Mouse (Mus musculus): Measurements from ENCODE around the gene Gne. TPM values are rescaled to one million over a fixed set of nuclear protein-coding genes. Genes with fewer than 3 reads are reported as not detected.
A peak's percentile ranks its signal among the peaks of the same experiment; 100 is the strongest.

The Gne gene
- polyA plus RNA-seq, 1 experiment from 2014 or later = 26.4 TPM

- ATAC-seq (ENCODE audit: low FRiP score, low TSS enrichment) = no peak
- Histone ChIP-seq H3K4me3 (ENCODE audit: low read length) (no peak overlapping the region), H3K27me3 (ENCODE audit: insufficient read depth, low read length) (no peaks in the 10 kb centered on the region), H3K4me1 (ENCODE audit: insufficient read depth, low read length) (no peaks in the 10 kb centered on the region), H3K27ac (ENCODE audit: low read length) (no peak overlapping the region), H3K9ac (replicated peaks; ENCODE audit: low read length) (no peak overlapping the region), H3K4me2 (replicated peaks; ENCODE audit: low read depth, low read length) (no peak overlapping the region), H3K9me3 (ENCODE audit: low read length) (no peaks in the 10 kb centered on the region), H3K36me3 (ENCODE audit: insufficient read depth, low read length) (peaks cover 44% of the 10 kb centered on the region)
- 71% methylated on average over 5 of the region's 5 CpGs for WGBS
These were observed 47.5 kb downstream of the Gne start for GRCm38 (mm10) chr4:44036455-44036854.

- no peak overlapping the region for H3K4me3 ChIP-seq (ENCODE audit: low read length)
- WGBS = 86% methylated on average over 5 of the region's 5 CpGs
- no peak overlapping the region for H3K4me2 ChIP-seq (replicated peaks; ENCODE audit: low read depth, low read length)
- no peaks in the 10 kb centered on the region for H3K4me1 ChIP-seq (ENCODE audit: insufficient read depth, low read length)
- ATAC-seq (ENCODE audit: low FRiP score, low TSS enrichment) = no peak
- no peak overlapping the region for H3K9ac ChIP-seq (replicated peaks; ENCODE audit: low read length)
- peaks cover 58% of the 10 kb centered on the region for H3K36me3 ChIP-seq (ENCODE audit: insufficient read depth, low read length)
- H3K27me3 ChIP-seq (ENCODE audit: insufficient read depth, low read length) = no peaks in the 10 kb centered on the region
- H3K9me3 ChIP-seq (ENCODE audit: low read length) = no peaks in the 10 kb centered on the region
- no peak overlapping the region for H3K27ac ChIP-seq (ENCODE audit: low read length)
These were observed 52.5 kb downstream of the Gne start for GRCm38 (mm10) chr4:44031521-44031920.

DNA sequence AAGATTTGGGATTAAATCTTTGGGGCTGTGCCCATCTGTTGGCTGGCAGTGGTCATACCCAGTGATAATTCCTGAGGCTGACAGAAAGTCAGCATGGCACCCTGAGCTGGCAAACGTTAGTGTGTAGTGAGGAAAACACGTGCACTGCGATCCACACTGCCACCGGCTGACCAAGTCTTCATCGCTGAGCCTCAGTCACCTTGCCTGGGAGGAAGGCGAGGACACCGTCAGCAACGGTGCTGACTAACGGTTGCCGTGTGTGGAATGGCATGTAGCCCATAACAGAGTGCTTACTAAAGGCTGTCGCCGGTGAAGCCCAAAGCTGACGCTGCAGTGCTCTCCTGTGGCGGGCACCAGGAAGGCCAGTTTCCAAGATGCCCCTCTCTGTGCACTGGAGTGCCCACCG lies 54.3 kb downstream of the Gne start:
- Histone ChIP-seq H3K4me1 (ENCODE audit: insufficient read depth, low read length) (no peaks in the 10 kb centered on the region), H3K4me3 (ENCODE audit: low read length) (no peak overlapping the region), H3K27ac (ENCODE audit: low read length) (no peak overlapping the region), H3K4me2 (replicated peaks; ENCODE audit: low read depth, low read length) (no peak overlapping the region), H3K27me3 (ENCODE audit: insufficient read depth, low read length) (no peaks in the 10 kb centered on the region), H3K36me3 (ENCODE audit: insufficient read depth, low read length) (peaks cover 68% of the 10 kb centered on the region), H3K9me3 (ENCODE audit: low read length) (no peaks in the 10 kb centered on the region), H3K9ac (replicated peaks; ENCODE audit: low read length) (no peak overlapping the region)
- no peak for ATAC-seq (ENCODE audit: low FRiP score, low TSS enrichment)
- WGBS = 88% methylated on average over 15 of the region's 15 CpGs

DNA sequence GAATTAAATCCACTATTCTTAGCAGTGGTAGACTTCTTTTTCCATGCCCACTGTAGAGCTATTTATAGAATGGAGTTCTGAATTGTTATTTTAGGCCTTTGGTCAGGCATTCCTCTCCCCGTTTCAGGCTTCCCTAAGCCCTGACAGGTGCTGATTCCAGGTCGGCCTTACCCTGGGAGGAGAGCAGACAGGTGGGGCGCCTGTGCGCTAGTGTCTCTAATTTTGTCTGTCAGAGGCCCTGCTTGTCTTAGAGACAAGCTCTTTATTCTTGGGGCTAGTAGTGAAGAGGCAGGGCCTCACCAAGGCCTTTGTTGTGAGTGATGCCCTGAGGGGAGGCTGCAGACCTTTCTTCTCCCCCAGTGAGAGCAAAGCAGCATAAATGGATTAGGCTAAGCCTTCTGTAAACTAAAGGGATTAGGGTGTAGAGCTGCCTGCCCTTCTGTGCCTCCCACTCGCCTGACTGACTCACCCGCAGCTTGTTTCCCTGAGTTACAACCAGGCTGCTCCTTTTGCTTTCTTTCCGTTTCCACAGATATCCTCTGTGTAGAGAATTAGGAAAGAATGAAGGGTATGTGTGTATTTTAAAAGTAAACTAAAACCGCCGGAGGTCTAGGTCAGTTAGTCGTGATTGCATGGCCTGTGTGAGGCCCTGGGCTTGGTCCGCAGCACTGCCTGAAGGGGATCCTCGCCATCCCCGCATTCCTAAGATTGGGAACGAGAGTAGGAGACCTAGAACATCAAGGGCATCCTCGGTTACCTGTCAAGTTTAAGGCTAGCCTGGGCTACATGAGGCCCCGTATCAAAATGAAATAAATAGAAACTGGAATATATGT lies 55.5 kb downstream of the Gne start:
- no peak overlapping the region for H3K9ac ChIP-seq (replicated peaks; ENCODE audit: low read length)
- no peaks in the 10 kb centered on the region for H3K4me1 ChIP-seq (ENCODE audit: insufficient read depth, low read length)
- H3K27me3 ChIP-seq (ENCODE audit: insufficient read depth, low read length) = no peaks in the 10 kb centered on the region
- no peak for ATAC-seq (ENCODE audit: low FRiP score, low TSS enrichment)
- WGBS = 76% methylated on average over 16 of the region's 16 CpGs
- no peak overlapping the region for H3K4me3 ChIP-seq (ENCODE audit: low read length)
- H3K9me3 ChIP-seq (ENCODE audit: low read length) = no peaks in the 10 kb centered on the region
- no peak overlapping the region for H3K4me2 ChIP-seq (replicated peaks; ENCODE audit: low read depth, low read length)
- H3K36me3 ChIP-seq (ENCODE audit: insufficient read depth, low read length) = peaks cover 76% of the 10 kb centered on the region
- no peak overlapping the region for H3K27ac ChIP-seq (ENCODE audit: low read length)

GRCm38 (mm10) chr4:44025570-44025969 lies 58.4 kb downstream of the Gne start:
- Histone ChIP-seq H3K27ac (ENCODE audit: low read length) (no peak overlapping the region), H3K9me3 (ENCODE audit: low read length) (no peaks in the 10 kb centered on the region), H3K4me1 (ENCODE audit: insufficient read depth, low read length) (no peaks in the 10 kb centered on the region), H3K36me3 (ENCODE audit: insufficient read depth, low read length) (peaks cover 83% of the 10 kb centered on the region), H3K4me3 (ENCODE audit: low read length) (no peak overlapping the region), H3K27me3 (ENCODE audit: insufficient read depth, low read length) (no peaks in the 10 kb centered on the region), H3K9ac (replicated peaks; ENCODE audit: low read length) (no peak overlapping the region), H3K4me2 (replicated peaks; ENCODE audit: low read depth, low read length) (no peak overlapping the region)
- 82% methylated on average over 6 of the region's 6 CpGs for WGBS
- no peak for ATAC-seq (ENCODE audit: low FRiP score, low TSS enrichment)

DNA sequence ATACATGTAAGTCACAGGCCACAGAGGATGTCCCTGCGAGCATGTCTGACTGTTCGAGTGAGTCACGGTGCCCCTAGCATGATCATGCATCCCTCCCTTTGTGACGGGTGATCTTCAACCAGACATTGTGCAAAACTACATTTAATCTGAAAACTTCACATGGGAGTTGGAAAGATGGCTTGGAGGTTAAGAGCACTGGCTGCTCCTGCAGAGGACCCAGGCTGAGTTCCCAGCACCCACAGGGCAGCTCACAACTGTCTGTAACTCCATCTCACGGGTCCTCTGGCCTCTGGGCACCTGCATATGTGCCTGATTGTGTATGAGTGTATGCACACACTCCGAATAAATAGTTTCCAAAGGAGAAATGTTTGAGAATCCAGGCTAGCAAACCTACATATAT lies 59.7 kb downstream of the Gne start:
- no peak overlapping the region for H3K27ac ChIP-seq (ENCODE audit: low read length)
- no peaks in the 10 kb centered on the region for H3K9me3 ChIP-seq (ENCODE audit: low read length)
- no peak for ATAC-seq (ENCODE audit: low FRiP score, low TSS enrichment)
- H3K4me2 ChIP-seq (replicated peaks; ENCODE audit: low read depth, low read length) = no peak overlapping the region
- H3K4me3 ChIP-seq (ENCODE audit: low read length) = no peak overlapping the region
- 96% methylated on average over 6 of the region's 6 CpGs for WGBS
- peaks cover 90% of the 10 kb centered on the region for H3K36me3 ChIP-seq (ENCODE audit: insufficient read depth, low read length)
- no peak overlapping the region for H3K9ac ChIP-seq (replicated peaks; ENCODE audit: low read length)
- no peaks in the 10 kb centered on the region for H3K27me3 ChIP-seq (ENCODE audit: insufficient read depth, low read length)
- H3K4me1 ChIP-seq (ENCODE audit: insufficient read depth, low read length) = no peaks in the 10 kb centered on the region

- no peak for ATAC-seq (ENCODE audit: low FRiP score, low TSS enrichment)
- H3K4me2 ChIP-seq (replicated peaks; ENCODE audit: low read depth, low read length) = no peak overlapping the region
- H3K27me3 ChIP-seq (ENCODE audit: insufficient read depth, low read length) = no peaks in the 10 kb centered on the region
- no peaks in the 10 kb centered on the region for H3K4me1 ChIP-seq (ENCODE audit: insufficient read depth, low read length)
- 90% methylated on average over 9 of the region's 9 CpGs for WGBS
- H3K36me3 ChIP-seq (ENCODE audit: insufficient read depth, low read length) = peaks cover 85% of the 10 kb centered on the region
- H3K9me3 ChIP-seq (ENCODE audit: low read length) = no peaks in the 10 kb centered on the region
- no peak overlapping the region for H3K4me3 ChIP-seq (ENCODE audit: low read length)
- H3K9ac ChIP-seq (replicated peaks; ENCODE audit: low read length) = no peak overlapping the region
- H3K27ac ChIP-seq (ENCODE audit: low read length) = no peak overlapping the region
These were observed 60.3 kb downstream of the Gne start for GRCm38 (mm10) chr4:44023681-44024080.

DNA sequence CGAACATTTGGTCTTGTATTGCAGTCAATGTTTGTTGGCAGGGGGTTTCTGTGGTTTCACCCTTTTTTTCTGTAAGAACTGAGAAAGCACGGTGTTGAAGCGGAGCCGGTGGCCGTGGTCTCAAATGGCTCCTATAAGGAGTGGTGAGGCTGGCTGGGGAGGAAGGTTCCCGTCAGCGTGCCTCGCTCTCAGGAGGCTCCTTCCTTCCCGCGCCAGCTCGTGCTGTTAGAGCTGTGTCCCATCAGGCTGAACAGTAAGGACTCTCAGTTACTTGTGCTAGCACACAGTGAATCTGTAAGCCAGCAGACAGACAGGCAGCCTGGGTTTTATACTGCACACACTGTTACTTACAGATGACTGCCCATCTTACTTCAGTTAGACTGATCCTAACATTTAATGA lies 61.2 kb downstream of the Gne start:
- H3K27ac ChIP-seq (ENCODE audit: low read length) = no peak overlapping the region
- 0 out of 2 replicates have a peak, but pooled peaks cover 4% of the 10 kb centered on the region for H3K4me1 ChIP-seq (ENCODE audit: insufficient read depth, low read length)
- no peak overlapping the region for H3K4me3 ChIP-seq (ENCODE audit: low read length)
- no peak for ATAC-seq (ENCODE audit: low FRiP score, low TSS enrichment)
- peaks cover 76% of the 10 kb centered on the region for H3K36me3 ChIP-seq (ENCODE audit: insufficient read depth, low read length)
- no peaks in the 10 kb centered on the region for H3K9me3 ChIP-seq (ENCODE audit: low read length)
- no peaks in the 10 kb centered on the region for H3K27me3 ChIP-seq (ENCODE audit: insufficient read depth, low read length)
- no peak overlapping the region for H3K9ac ChIP-seq (replicated peaks; ENCODE audit: low read length)
- no peak overlapping the region for H3K4me2 ChIP-seq (replicated peaks; ENCODE audit: low read depth, low read length)
- 89% methylated on average over 11 of the region's 11 CpGs for WGBS

- no peak overlapping the region for H3K27ac ChIP-seq (ENCODE audit: low read length)
- H3K36me3 ChIP-seq (ENCODE audit: insufficient read depth, low read length) = peaks cover 71% of the 10 kb centered on the region
- no peak for ATAC-seq (ENCODE audit: low FRiP score, low TSS enrichment)
- H3K9ac ChIP-seq (replicated peaks; ENCODE audit: low read length) = no peak overlapping the region
- no peak overlapping the region for H3K4me3 ChIP-seq (ENCODE audit: low read length)
- 0 out of 2 replicates have a peak, but pooled peaks cover 8% of the 10 kb centered on the region for H3K4me1 ChIP-seq (ENCODE audit: insufficient read depth, low read length)
- no peak overlapping the region for H3K4me2 ChIP-seq (replicated peaks; ENCODE audit: low read depth, low read length)
- no peaks in the 10 kb centered on the region for H3K27me3 ChIP-seq (ENCODE audit: insufficient read depth, low read length)
- 90% methylated on average over 4 of the region's 4 CpGs for WGBS
- H3K9me3 ChIP-seq (ENCODE audit: low read length) = no peaks in the 10 kb centered on the region
These were observed 61.7 kb downstream of the Gne start for GRCm38 (mm10) chr4:44022323-44022722.

- Histone ChIP-seq H3K4me3 (ENCODE audit: low read length) (no peak overlapping the region), H3K27ac (ENCODE audit: low read length) (no peak overlapping the region), H3K36me3 (ENCODE audit: insufficient read depth, low read length) (peaks cover 22% of the 10 kb centered on the region), H3K4me2 (replicated peaks; ENCODE audit: low read depth, low read length) (no peak overlapping the region), H3K4me1 (ENCODE audit: insufficient read depth, low read length) (peaks cover 50% of the 10 kb centered on the region), H3K9me3 (ENCODE audit: low read length) (no peaks in the 10 kb centered on the region), H3K9ac (replicated peaks; ENCODE audit: low read length) (no peak overlapping the region), H3K27me3 (ENCODE audit: insufficient read depth, low read length) (no peaks in the 10 kb centered on the region)
- ATAC-seq (ENCODE audit: low FRiP score, low TSS enrichment) = 0 out of 2 replicates have a peak, but pooled peaks have one; percentile 43
- WGBS = 79% methylated on average over 12 of the region's 12 CpGs
These were observed 67.2 kb downstream of the Gne start for GRCm38 (mm10) chr4:44016791-44017190.

All from kidney, embryonic 16.5 days (tissue).